Mouse (Mus musculus) liver, postnatal 0 days (tissue): ENCODE measurements around the gene Gtpbp1.

Experiments
- CTCF ChIP-seq: sonication (generic); IDR thresholded peaks from 2 replicates; pipeline ENCODE4 v1.5.1; 2016; ENCODE audit warnings: antibody characterized with exemption, low read depth
- EP300 ChIP-seq: IDR thresholded peaks from 2 replicates; pipeline ENCODE4 v1.6.1; 2016; ENCODE audit warnings: antibody characterized with exemption, low read depth, mild to moderate bottlenecking

DNA sequence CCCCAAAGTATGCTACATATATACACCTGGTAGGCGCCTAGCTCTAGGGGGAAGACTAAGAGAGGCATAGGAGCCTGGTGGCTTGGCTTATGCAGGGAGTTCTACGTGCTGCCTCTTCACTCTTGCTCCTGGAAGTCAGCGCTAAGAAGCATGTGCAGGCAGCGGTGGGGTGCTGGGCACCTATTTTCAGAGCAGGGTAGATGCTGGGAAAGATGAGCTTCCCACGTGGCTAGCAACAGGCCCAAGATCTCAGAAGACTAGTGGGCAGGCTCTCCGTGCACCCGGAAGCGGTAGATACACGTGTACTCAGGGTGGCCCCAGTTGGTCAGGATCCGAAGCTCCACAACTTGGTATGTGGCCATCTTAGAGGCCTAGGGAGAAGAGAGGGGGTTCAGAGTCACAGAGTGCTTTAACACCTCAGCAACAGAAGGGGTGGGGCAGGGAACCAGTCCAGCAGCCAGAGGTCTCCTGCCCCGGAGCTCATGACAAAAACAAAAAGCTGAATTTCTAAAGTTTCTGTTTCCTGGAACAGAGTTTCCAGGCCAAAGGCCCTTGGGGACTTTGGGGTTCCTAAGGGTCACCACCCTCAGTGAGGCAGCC is 34.6 kb downstream of the Gtpbp1 start:
- no peak for TF ChIP-seq EP300
- TF ChIP-seq CTCF: no peak
